Mouse (Mus musculus) embryo, embryonic 11.5 days (tissue): ENCODE data around the gene Trem2.
"Not testable (repeated sequence)": the region's sequence is repeated elsewhere in the genome, so short reads cannot be mapped to it uniquely, and the experiment has no call there.

ENCODE experiments used
- DNase-seq: peaks from one replicate; pipeline ENCODE4 v3.0.0-alpha.2; 2012; ENCODE audit warnings: low read depth, low spot score

Gene Trem2

GRCm38 (mm10) chr17:48350681-48351193 lies 4.5 kb downstream of the Trem2 start:
- no peak for DNase-seq

- DNase-seq: not testable (repeated sequence)
These were observed 6.8 kb downstream of the Trem2 start for GRCm38 (mm10) chr17:48352976-48353375.

- no peak for DNase-seq
These were observed 9.6 kb downstream of the Trem2 start for GRCm38 (mm10) chr17:48355822-48356221.

- DNase-seq: no peak
These were observed 11.7 kb downstream of the Trem2 start for GRCm38 (mm10) chr17:48357892-48358291.

- DNase-seq: no peak
These were observed 13.4 kb downstream of the Trem2 start, which contains the start of gene Treml1 for GRCm38 (mm10) chr17:48359616-48360015. Gene Treml1 (plus strand): TSS chr17:48359916.

GRCm38 (mm10) chr17:48360462-48360861 lies 14.3 kb downstream of the Trem2 start:
- no peak for DNase-seq

- no peak for DNase-seq
These were observed 16.1 kb downstream of the Trem2 start for GRCm38 (mm10) chr17:48362346-48362745.

GRCm38 (mm10) chr17:48362966-48363365 lies 16.8 kb downstream of the Trem2 start:
- no peak for DNase-seq

GRCm38 (mm10) chr17:48363421-48363965 lies 17.3 kb downstream of the Trem2 start:
- no peak for DNase-seq

- DNase-seq: no peak
These were observed 19.4 kb downstream of the Trem2 start for GRCm38 (mm10) chr17:48365511-48366155.

GRCm38 (mm10) chr17:48366806-48367205 lies 20.6 kb downstream of the Trem2 start:
- no peak for DNase-seq

GRCm38 (mm10) chr17:48371621-48372020 lies 25.4 kb downstream of the Trem2 start:
- no peak for DNase-seq

GRCm38 (mm10) chr17:48372987-48373386 lies 26.8 kb downstream of the Trem2 start:
- no peak for DNase-seq

GRCm38 (mm10) chr17:48376102-48376501 lies 29.9 kb downstream of the Trem2 start:
- no peak for DNase-seq

- no peak for DNase-seq
These were observed 32.8 kb downstream of the Trem2 start for GRCm38 (mm10) chr17:48379050-48379449.

GRCm38 (mm10) chr17:48385786-48386461 lies 39.7 kb downstream of the Trem2 start:
- DNase-seq: no peak

- DNase-seq: no peak
These were observed 42.5 kb downstream of the Trem2 start for GRCm38 (mm10) chr17:48388666-48389065.

GRCm38 (mm10) chr17:48389442-48389841 lies 43.2 kb downstream of the Trem2 start:
- DNase-seq: no peak

- no peak for DNase-seq
These were observed 45.2 kb downstream of the Trem2 start for GRCm38 (mm10) chr17:48391446-48391845.

- no peak for DNase-seq
These were observed 46.4 kb downstream of the Trem2 start for GRCm38 (mm10) chr17:48392616-48393015.

- DNase-seq: no peak
These were observed 55.5 kb downstream of the Trem2 start for GRCm38 (mm10) chr17:48401710-48402109.

GRCm38 (mm10) chr17:48402751-48403150 lies 56.5 kb downstream of the Trem2 start:
- no peak for DNase-seq
